Mouse (Mus musculus): ENCODE measurements around the gene Cntnap2.
"Not testable (repeated sequence)": the region's sequence is repeated elsewhere in the genome, so short reads cannot be mapped to it uniquely, and the experiment has no call there.

The Cntnap2 gene

DNA sequence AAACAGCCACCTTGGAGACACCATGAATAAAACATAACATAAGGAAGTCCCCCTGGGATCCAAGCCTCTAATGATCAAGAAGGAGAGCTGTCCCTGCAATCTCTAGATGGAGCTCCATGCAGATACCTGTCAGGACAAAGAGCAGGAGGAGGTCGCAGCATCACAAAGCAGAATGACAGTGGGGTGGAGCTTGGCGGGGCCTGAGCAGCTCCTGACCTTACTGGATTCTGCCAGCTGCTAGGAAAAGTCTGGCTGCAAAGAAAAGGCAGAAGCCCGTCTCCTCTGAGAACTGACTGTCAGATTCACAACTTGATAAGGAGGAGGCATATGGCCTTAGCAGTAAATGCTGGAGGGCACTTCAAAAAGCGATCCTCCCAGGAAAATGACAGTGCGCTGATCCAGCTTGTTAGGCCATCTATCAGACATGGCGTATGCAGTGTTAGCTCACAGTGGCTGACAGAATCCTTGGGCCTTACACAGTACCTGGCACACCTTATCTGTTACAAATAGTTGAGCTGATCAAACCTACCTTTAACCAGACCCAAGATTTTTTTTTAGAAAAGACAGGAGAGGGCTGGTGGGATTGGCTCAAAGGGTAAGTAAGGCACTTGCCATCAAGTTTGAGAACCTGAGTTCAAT is 2050.5 kb downstream of the Cntnap2 start:
- no peak for DNase-seq (ENCODE audit: extremely low read depth, low read depth, low spot score)

- DNase-seq (ENCODE audit: extremely low read depth, low read depth, low spot score) = not testable (repeated sequence)
Observed at GRCm38 (mm10) chr6:47134063-47134462, 2074.9 kb downstream of the Cntnap2 start.

GRCm38 (mm10) chr6:47153018-47153417 is 2093.9 kb downstream of the Cntnap2 start:
- DNase-seq (ENCODE audit: extremely low read depth, low read depth, low spot score) = not testable (repeated sequence)

GRCm38 (mm10) chr6:47174580-47175294 is 2115.6 kb downstream of the Cntnap2 start:
- not testable (repeated sequence) for DNase-seq (ENCODE audit: extremely low read depth, low read depth, low spot score)

DNA sequence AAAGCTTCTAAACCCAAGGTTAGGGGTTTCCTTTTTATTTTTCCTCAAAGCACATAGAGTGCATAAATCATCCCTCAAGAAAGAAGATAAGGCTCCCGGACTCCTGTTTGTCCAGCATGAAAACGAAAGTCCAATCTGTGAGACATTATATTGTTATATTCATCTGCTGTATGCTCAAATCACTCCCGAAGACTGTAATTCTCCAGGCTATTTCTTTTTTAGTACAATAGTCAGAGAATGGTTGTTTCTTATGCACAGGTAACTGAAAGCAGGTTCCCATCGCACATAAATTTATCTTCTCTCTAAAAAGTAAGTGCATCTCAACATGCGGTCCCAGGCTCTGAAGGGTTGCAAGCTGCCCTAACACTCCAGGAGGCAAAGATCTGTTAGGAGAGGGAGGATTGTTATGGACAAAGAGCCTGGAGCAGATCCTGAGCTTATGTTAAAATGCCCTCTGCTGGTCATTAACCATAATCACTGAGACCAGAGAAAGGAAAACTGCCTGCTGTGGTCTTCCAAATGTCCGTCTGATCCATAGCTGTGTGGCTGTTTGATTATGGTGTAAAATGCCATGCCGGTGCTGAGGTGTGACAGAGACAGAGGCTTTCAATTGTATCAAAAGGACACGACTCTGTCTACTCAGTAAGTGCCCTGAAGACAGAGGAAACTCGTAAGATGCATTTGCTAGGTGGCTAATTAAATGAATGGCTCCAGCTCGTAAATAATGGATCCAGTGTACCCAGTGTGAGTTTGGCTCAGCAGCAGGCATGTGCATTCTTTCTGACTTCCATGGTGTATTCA is 2116.4 kb downstream of the Cntnap2 start:
- DNase-seq (ENCODE audit: extremely low read depth, low read depth, low spot score) = not testable (repeated sequence)

- DNase-seq (ENCODE audit: extremely low read depth, low read depth, low spot score) = not testable (repeated sequence)
Observed at GRCm38 (mm10) chr6:47176157-47176555, 2117.0 kb downstream of the Cntnap2 start.

DNA sequence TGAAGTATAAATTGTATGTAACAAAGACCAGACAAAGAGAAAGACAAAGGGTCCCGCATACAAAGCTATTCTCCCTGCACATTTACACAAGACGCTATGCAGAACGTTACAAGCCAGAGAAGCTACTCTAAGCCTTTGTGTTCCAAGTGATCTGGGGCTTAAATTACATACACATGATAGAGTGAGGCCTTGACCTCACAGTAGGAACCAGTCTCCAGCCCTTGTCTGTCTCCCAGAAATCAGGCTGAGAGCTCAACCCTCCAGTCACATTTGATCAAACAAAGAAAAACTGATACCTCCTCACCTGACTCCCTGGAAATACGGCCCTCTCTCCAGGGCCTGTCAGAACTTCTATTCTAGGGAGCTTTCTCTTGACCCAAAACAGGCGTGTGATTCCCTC is 2122.2 kb downstream of the Cntnap2 start:
- DNase-seq (ENCODE audit: extremely low read depth, low read depth, low spot score) = not testable (repeated sequence)

- no peak for DNase-seq (ENCODE audit: extremely low read depth, low read depth, low spot score)
Observed at GRCm38 (mm10) chr6:47182252-47182651, 2123.1 kb downstream of the Cntnap2 start.

GRCm38 (mm10) chr6:47182756-47183155 is 2123.6 kb downstream of the Cntnap2 start:
- no peak for DNase-seq (ENCODE audit: extremely low read depth, low read depth, low spot score)

GRCm38 (mm10) chr6:47183850-47184249 is 2124.7 kb downstream of the Cntnap2 start:
- not testable (repeated sequence) for DNase-seq (ENCODE audit: extremely low read depth, low read depth, low spot score)

- DNase-seq (ENCODE audit: extremely low read depth, low read depth, low spot score) = no peak
Observed at GRCm38 (mm10) chr6:47188193-47188592, 2129.0 kb downstream of the Cntnap2 start.

GRCm38 (mm10) chr6:47188596-47188995 is 2129.4 kb downstream of the Cntnap2 start:
- DNase-seq (ENCODE audit: extremely low read depth, low read depth, low spot score) = not testable (repeated sequence)

DNA sequence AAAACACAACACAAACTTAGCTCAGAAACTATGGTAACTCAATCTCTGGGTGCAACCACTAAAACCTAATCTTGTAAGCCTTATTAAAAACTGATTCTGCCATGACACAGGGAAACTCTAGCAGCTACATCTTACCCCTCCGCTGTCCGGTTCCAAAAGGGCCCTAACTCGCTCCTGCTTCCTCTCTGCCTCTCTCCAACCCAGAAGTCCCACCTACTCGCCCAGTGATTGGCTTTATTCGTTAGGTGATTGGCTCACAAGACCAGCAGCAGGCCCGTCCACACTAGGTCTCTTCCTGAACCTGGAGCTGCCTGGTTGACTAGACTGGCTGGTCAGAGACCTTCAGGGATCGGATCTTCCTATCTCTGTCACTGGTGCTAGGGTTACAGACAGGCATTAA is 2131.1 kb downstream of the Cntnap2 start:
- no peak for DNase-seq (ENCODE audit: extremely low read depth, low read depth, low spot score)

GRCm38 (mm10) chr6:47191277-47191800 is 2132.2 kb downstream of the Cntnap2 start:
- no peak for DNase-seq (ENCODE audit: extremely low read depth, low read depth, low spot score)

DNA sequence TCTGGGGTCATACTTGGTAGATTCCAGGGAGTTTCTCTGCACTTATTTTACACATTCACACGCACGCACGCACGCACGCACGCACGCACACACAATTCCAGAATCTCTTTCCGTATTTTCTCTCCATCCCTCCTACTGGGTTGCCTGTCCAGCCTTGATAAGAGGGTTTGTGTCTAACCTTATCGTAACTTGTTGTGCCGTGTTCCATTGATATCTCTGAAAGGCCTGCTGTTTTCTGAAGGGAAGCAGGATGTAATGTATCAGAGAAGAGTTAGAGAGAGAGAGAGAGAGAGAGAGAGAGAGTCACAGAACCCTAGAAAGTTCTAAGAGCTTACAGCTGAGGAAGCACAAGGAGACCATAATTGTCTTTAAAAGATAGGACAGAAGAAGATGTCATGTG is 2132.8 kb downstream of the Cntnap2 start:
- no peak for DNase-seq (ENCODE audit: extremely low read depth, low read depth, low spot score)

DNA sequence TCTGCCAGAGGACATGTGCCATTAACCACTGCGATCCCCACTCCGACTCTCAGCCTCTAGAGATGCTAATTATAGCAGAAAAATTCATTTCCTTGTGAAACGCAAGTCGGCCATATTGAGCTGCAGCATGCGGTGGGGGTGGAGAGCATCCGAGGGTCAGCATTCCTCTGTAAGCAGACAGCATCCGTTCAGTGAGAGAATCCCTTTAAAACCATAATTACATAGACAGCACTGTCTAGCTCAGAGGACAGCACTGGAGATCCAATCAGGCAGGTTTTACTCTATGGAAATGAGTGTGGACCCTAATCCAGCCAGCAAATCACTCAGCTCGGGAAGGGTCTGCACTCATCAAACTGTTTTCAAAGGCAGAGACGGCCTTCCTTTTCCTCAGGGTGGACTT is 2133.3 kb downstream of the Cntnap2 start:
- no peak for DNase-seq (ENCODE audit: extremely low read depth, low read depth, low spot score)

- no peak for DNase-seq (ENCODE audit: extremely low read depth, low read depth, low spot score)
Observed at GRCm38 (mm10) chr6:47197570-47197969, 2138.4 kb downstream of the Cntnap2 start.

- DNase-seq (ENCODE audit: extremely low read depth, low read depth, low spot score) = no peak
Observed at GRCm38 (mm10) chr6:47200671-47201070, 2141.5 kb downstream of the Cntnap2 start.

DNA sequence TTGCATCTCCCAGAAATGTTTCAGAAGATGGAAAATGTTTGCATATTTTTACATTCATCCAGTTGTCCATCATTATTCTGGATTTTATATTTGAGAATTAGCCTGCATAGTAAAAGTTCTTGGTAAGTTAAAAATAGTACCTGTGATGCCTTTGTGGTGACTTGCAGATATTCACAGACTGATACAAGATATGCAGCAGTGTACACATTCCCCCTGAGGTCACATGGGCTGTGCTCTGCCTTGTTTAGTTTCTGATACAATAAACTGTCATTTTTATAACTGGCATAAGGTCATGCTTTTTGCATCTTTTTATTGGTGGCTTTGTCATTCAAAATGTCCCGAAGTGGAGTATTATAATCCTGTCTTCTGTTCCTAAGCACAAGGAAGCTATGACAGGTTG is 2148.9 kb downstream of the Cntnap2 start:
- no peak for DNase-seq (ENCODE audit: extremely low read depth, low read depth, low spot score)

DNA sequence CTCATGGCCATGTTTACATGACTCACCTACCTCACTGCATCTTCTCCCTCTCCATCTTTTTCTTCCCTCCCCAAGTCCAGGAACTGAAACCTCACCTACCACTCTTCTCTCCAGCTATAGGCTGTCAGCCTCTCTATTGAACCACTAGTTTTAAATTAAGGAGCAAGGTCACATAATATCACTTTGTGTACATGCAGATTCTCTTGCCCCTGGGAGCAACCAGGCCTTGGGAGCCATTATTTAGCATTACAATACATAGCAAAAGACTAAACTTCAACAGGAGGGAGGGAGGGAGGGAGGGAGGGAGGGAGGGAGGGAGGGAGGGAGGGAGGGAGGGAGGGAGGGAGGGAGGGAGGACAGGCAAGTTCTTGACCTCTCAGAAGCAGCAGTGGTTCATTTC is 2155.6 kb downstream of the Cntnap2 start:
- DNase-seq (ENCODE audit: extremely low read depth, low read depth, low spot score) = no peak

DNA sequence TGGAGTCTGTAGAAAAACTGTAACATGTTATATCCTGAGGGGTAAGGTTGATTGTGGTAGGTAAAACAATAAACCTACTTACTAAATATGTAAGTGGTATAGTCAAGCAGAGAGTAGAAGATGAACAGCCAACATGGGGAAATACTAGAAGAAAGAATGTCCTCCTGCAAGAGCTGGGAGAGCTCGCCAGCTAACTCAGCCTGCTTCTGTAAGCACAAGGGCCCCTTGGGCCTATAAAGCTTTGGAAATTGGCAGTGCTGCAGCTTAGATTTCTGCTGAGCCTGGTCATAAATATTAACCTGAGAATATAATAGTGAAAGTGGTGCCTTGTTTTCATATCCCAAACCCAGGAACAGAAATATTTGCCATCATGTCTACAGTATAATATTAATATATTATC is 2164.4 kb downstream of the Cntnap2 start:
- DNase-seq (ENCODE audit: extremely low read depth, low read depth, low spot score) = not testable (repeated sequence)

All from fat pad, adult 2 months (tissue).